Mouse (Mus musculus): ENCODE results near the gene Hist1h3d.

DNA sequence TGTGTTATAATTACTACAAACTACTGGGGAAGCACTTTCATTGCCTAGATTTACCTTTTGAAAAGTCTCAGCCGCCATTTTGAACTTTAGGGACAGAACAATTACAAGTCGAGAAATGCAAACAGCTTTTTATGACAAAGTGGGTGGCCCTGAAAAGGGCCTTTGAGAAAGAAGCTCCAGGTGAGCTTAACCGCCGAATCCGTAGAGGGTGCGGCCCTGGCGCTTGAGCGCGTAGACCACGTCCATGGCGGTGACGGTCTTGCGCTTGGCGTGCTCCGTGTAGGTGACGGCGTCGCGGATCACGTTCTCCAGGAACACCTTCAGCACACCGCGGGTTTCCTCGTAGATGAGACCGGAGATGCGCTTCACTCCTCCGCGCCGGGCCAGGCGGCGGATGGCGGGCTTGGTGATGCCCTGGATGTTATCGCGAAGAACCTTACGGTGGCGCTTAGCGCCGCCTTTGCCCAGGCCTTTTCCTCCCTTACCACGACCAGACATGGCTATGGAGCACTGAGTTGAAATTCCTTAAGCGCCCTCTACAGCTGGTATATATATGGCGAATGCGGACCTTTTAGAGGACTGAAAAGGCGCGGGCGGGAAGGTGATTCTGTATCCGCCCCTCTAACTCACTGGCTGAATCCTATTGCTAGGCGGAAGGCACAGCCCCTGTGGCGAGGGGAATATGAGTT is 24.3 kb upstream of the Hist1h3d start, which contains the start of gene Hist1h4f:
- TF ChIP-seq CTCF (IDR thresholded peaks at IDR 0.05; ENCODE audit: borderline replicate concordance, control insufficient read depth, extremely low read depth, insufficient read depth, low read length, poor library complexity) (peak; percentile 44; the same call in 1 of the 2 replicates), POLR2A (IDR thresholded peaks at IDR 0.05; ENCODE audit: control insufficient read depth, extremely low read depth, insufficient read depth, low read length, poor library complexity) (peak; percentile 83)
